30 mouse cellular contexts compared by ENCODE assay signal in genomic region chr9:57628717-57629116, GRCm38 (mm10). TPM values are rescaled to one million over a fixed set of nuclear protein-coding genes. Genes with fewer than 3 reads are reported as not detected.
DNase-seq lines count a peak whose midpoint lies in the region; ATAC-seq and TF ChIP-seq lines count a peak whose summit lies in the region.
"Had no signal": no experiment of that assay in that cellular context is flagged by ENCODE, and none has a peak within 500 bp of the region (broad histone marks: within the 10 kb centered on the region; RNA-seq: fewer than 3 reads in every experiment).

No protein-coding gene starts in this region.

- no peak for TF ChIP-seq EP300 in lung, postnatal 0 days (IDR thresholded peaks at IDR 0.05)

- no peak overlapping the region for H3K27ac ChIP-seq in forebrain, embryonic 12.5 days
- no peak overlapping the region for H3K27ac ChIP-seq in forebrain, postnatal 0 days (ENCODE audit: low read depth, low read length)
- H3K27ac ChIP-seq in intestine, postnatal 0 days (ENCODE audit: low read depth, low read length) = no peak overlapping the region; the same call in 1 of the 2 replicates
- no peak overlapping the region for H3K27ac ChIP-seq in intestine, embryonic 15.5 days
- H3K27ac ChIP-seq in lung, postnatal 0 days (ENCODE audit: low read length) = no peak overlapping the region
- H3K27ac ChIP-seq in thymus, adult 2 months (ENCODE audit: control insufficient read depth, insufficient read depth, low read length) = peak overlapping the region; percentile 7; the same call in 1 of the 2 replicates
- H3K27ac ChIP-seq: embryonic facial prominence, embryonic 12.5 days; heart, embryonic 15.5 days; macrophage had no signal

- no peaks in the 10 kb centered on the region for H3K27me3 ChIP-seq in forebrain, embryonic 12.5 days
- H3K27me3 ChIP-seq in forebrain, postnatal 0 days (ENCODE audit: insufficient read depth, low read length) = no peaks in the 10 kb centered on the region
- no peaks in the 10 kb centered on the region for H3K27me3 ChIP-seq in intestine, postnatal 0 days (replicated peaks; ENCODE audit: control insufficient read depth, insufficient read depth, low read length)
- H3K27me3 ChIP-seq in intestine, embryonic 15.5 days (replicated peaks) = no peaks in the 10 kb centered on the region
- H3K27me3 ChIP-seq in lung, postnatal 0 days (replicated peaks; ENCODE audit: insufficient read depth, low read length) = no peaks in the 10 kb centered on the region
- no peaks in the 10 kb centered on the region for H3K27me3 ChIP-seq in thymus, adult 2 months (ENCODE audit: control insufficient read depth, insufficient read depth, low read length)
- H3K27me3 ChIP-seq: embryonic facial prominence, embryonic 12.5 days; heart, embryonic 15.5 days; Patski had no signal

- H3K36me3 ChIP-seq in forebrain, embryonic 12.5 days (replicated peaks) = peaks cover 72% of the 10 kb centered on the region
- peaks cover 76% of the 10 kb centered on the region for H3K36me3 ChIP-seq in forebrain, postnatal 0 days (ENCODE audit: insufficient read depth)
- H3K36me3 ChIP-seq in intestine, postnatal 0 days (ENCODE audit: control insufficient read depth, insufficient read depth) = peaks cover 76% of the 10 kb centered on the region
- peaks cover 42% of the 10 kb centered on the region for H3K36me3 ChIP-seq in intestine, embryonic 15.5 days
- H3K36me3 ChIP-seq in lung, postnatal 0 days (ENCODE audit: insufficient read depth, low read length) = peaks cover 29% of the 10 kb centered on the region
- H3K36me3 ChIP-seq in thymus, adult 2 months (ENCODE audit: control insufficient read depth, insufficient read depth, low read length) = peaks cover 64% of the 10 kb centered on the region

- DNase-seq in forebrain, postnatal 0 days = no peak
- DNase-seq in lung, postnatal 0 days (ENCODE audit: low spot score) = peak; percentile 4
- no peak for DNase-seq in lung, adult 18-20 months
- no peak for DNase-seq in thymus, adult 2 months
- no peak for DNase-seq in thymus, postnatal 36 days

- no peak overlapping the region for H3K4me2 ChIP-seq in forebrain, embryonic 12.5 days
- H3K4me2 ChIP-seq in forebrain, postnatal 0 days (ENCODE audit: low read depth) = no peak overlapping the region
- no peak overlapping the region for H3K4me2 ChIP-seq in intestine, postnatal 0 days (replicated peaks; ENCODE audit: low read depth)
- no peak overlapping the region for H3K4me2 ChIP-seq in intestine, embryonic 15.5 days (replicated peaks)
- H3K4me2 ChIP-seq in lung, postnatal 0 days (replicated peaks; ENCODE audit: low read depth, low read length) = no peak overlapping the region
- H3K4me2 ChIP-seq: embryonic facial prominence, embryonic 12.5 days; heart, embryonic 15.5 days had no signal

- peak; percentile 20; the same call in 1 of the 2 replicates for ATAC-seq in forebrain, embryonic 12.5 days (ENCODE audit: low FRiP score)
- no peak for ATAC-seq in forebrain, postnatal 0 days
- ATAC-seq in intestine, postnatal 0 days = peak; percentile 5; the same call in 1 of the 2 replicates
- ATAC-seq in intestine, embryonic 15.5 days = no peak
- no peak for ATAC-seq in lung, postnatal 0 days
- ATAC-seq: Patski had no signal

- no peak for TF ChIP-seq CTCF in forebrain, postnatal 0 days (IDR thresholded peaks at IDR 0.05; ENCODE audit: low read depth)
- no peak for TF ChIP-seq CTCF in intestine, postnatal 0 days (IDR thresholded peaks at IDR 0.05; ENCODE audit: low read depth)
- TF ChIP-seq CTCF in lung, postnatal 0 days (IDR thresholded peaks at IDR 0.05) = no peak
- no peak for TF ChIP-seq CTCF in thymus, adult 2 months (IDR thresholded peaks at IDR 0.05; ENCODE audit: borderline replicate concordance, control insufficient read depth, extremely low read depth, insufficient read depth, low read length, poor library complexity)

- no peak overlapping the region for H3K4me3 ChIP-seq in forebrain, embryonic 12.5 days (replicated peaks)
- no peak overlapping the region for H3K4me3 ChIP-seq in forebrain, postnatal 0 days (ENCODE audit: low read depth, low read length)
- H3K4me3 ChIP-seq in intestine, postnatal 0 days (ENCODE audit: low read depth, low read length) = no peak overlapping the region
- H3K4me3 ChIP-seq in intestine, embryonic 15.5 days (replicated peaks) = no peak overlapping the region
- H3K4me3 ChIP-seq in lung, postnatal 0 days (ENCODE audit: low read depth, low read length) = no peak overlapping the region
- H3K4me3 ChIP-seq in thymus, adult 2 months (ENCODE audit: control insufficient read depth, insufficient read depth, low read length) = no peak overlapping the region
- H3K4me3 ChIP-seq: embryonic facial prominence, embryonic 12.5 days; heart, embryonic 15.5 days had no signal

- WGBS in forebrain, embryonic 12.5 days = 93% methylated on average over 12 of the region's 12 CpGs
- WGBS in forebrain, postnatal 0 days = 90% methylated on average over 12 of the region's 12 CpGs
- WGBS in intestine, postnatal 0 days = 92% methylated on average over 12 of the region's 12 CpGs
- WGBS in intestine, embryonic 15.5 days = 90% methylated on average over 12 of the region's 12 CpGs
- WGBS in lung, postnatal 0 days = 88% methylated on average over 12 of the region's 12 CpGs
- 78% methylated on average over 12 of the region's 12 CpGs for WGBS in thymus, adult 2 months

- H3K4me1 ChIP-seq in forebrain, embryonic 12.5 days = peaks cover 6% of the 10 kb centered on the region; the same call in 1 of the 2 replicates
- no peaks in the 10 kb centered on the region for H3K4me1 ChIP-seq in forebrain, postnatal 0 days (ENCODE audit: insufficient read depth)
- no peaks in the 10 kb centered on the region for H3K4me1 ChIP-seq in intestine, postnatal 0 days (replicated peaks; ENCODE audit: control insufficient read depth, insufficient read depth, low read length)
- H3K4me1 ChIP-seq in intestine, embryonic 15.5 days (replicated peaks) = peaks cover 5% of the 10 kb centered on the region; the same call in 1 of the 2 replicates
- H3K4me1 ChIP-seq in lung, postnatal 0 days (ENCODE audit: insufficient read depth, low read depth, low read length) = no peaks in the 10 kb centered on the region
- peaks cover 21% of the 10 kb centered on the region for H3K4me1 ChIP-seq in thymus, adult 2 months (replicated peaks; ENCODE audit: control insufficient read depth, insufficient read depth, low read length)
- H3K4me1 ChIP-seq: embryonic facial prominence, embryonic 12.5 days had no signal

- H3K9me3 ChIP-seq in forebrain, embryonic 12.5 days = no peaks in the 10 kb centered on the region
- no peaks in the 10 kb centered on the region for H3K9me3 ChIP-seq in forebrain, postnatal 0 days (ENCODE audit: low read length)
- no peaks in the 10 kb centered on the region for H3K9me3 ChIP-seq in intestine, postnatal 0 days (ENCODE audit: control insufficient read depth)
- no peaks in the 10 kb centered on the region for H3K9me3 ChIP-seq in intestine, embryonic 15.5 days
- H3K9me3 ChIP-seq in lung, postnatal 0 days (ENCODE audit: low read length) = no peaks in the 10 kb centered on the region
- H3K9me3 ChIP-seq: embryonic facial prominence, embryonic 12.5 days; G1E; heart, embryonic 15.5 days had no signal

- TF ChIP-seq POLR2A in thymus, adult 2 months (IDR thresholded peaks at IDR 0.05; ENCODE audit: control insufficient read depth, extremely low read depth, insufficient read depth, low read length, poor library complexity) = no peak

- no peak overlapping the region for H3K9ac ChIP-seq in forebrain, embryonic 12.5 days
- H3K9ac ChIP-seq in forebrain, postnatal 0 days = no peak overlapping the region
- no peak overlapping the region for H3K9ac ChIP-seq in intestine, postnatal 0 days (ENCODE audit: low read depth, low read length)
- H3K9ac ChIP-seq in intestine, embryonic 15.5 days = no peak overlapping the region
- H3K9ac ChIP-seq in lung, postnatal 0 days (replicated peaks; ENCODE audit: low read depth) = no peak overlapping the region
- H3K9ac ChIP-seq: embryonic facial prominence, embryonic 12.5 days; heart, embryonic 15.5 days had no signal

RNA-seq across cellular contexts. Expression of gene Lman1l, which starts 8.1 kb away (rescaled TPM):
- polyA plus RNA-seq in forebrain, embryonic 12.5 days (2016; fragmentation: Nextera tagmentation; extraction: Ambion mirVana) = not detected in 2 replicates
- not detected in 2 replicates for total RNA-seq in forebrain, postnatal 0 days (2014; rRNA removed)
- not detected in 2 replicates for polyA plus RNA-seq in forebrain, postnatal 0 days (2015; fragmentation: Nextera tagmentation; extraction: Ambion mirVana)
- polyA plus RNA-seq in intestine, postnatal 0 days (2015; fragmentation: Nextera tagmentation; extraction: Ambion mirVana) = not detected in 2 replicates
- polyA plus RNA-seq in intestine, embryonic 15.5 days (2015; fragmentation: Nextera tagmentation; extraction: Ambion mirVana) = not detected in 2 replicates
- not detected in 2 replicates for polyA plus RNA-seq in lung, postnatal 0 days (2015; fragmentation: Nextera tagmentation; extraction: Ambion mirVana)
- 0.20 and 0.26 TPM in 2 replicates for polyA plus RNA-seq in thymus, adult 2 months (2012; rRNA removed)
- total RNA-seq: adrenal gland, adult 2 months; adrenal gland, postnatal 4 days; G1E; gastrocnemius, postnatal 14 days; heart, postnatal 36 days; hindbrain, postnatal 0 days; layer of hippocampus, adult 18-20 months; layer of hippocampus, postnatal 14 days; left cerebral cortex, adult 8-10 months had no signal
- polyA plus RNA-seq: adrenal gland, adult 2 months; embryonic facial prominence, embryonic 12.5 days; forebrain, embryonic 16.5 days; G1E; heart, embryonic 15.5 days; hindbrain, postnatal 0 days; kidney, embryonic 16.5 days; liver, embryonic 16.5 days; macrophage; small intestine, adult 2 months; stomach, embryonic 16.5 days had no signal

RNA-seq across cellular contexts. Expression of gene Cplx3, which starts 22.6 kb away (rescaled TPM):
- 0.65 TPM in 1 of 2 replicates, not detected in the other for polyA plus RNA-seq in forebrain, embryonic 12.5 days (2016; fragmentation: Nextera tagmentation; extraction: Ambion mirVana)
- 0.67 and 1.8 TPM in 2 replicates for total RNA-seq in forebrain, postnatal 0 days (2014; rRNA removed)
- polyA plus RNA-seq in forebrain, postnatal 0 days (2015; fragmentation: Nextera tagmentation; extraction: Ambion mirVana) = 1.2 and 2.6 TPM in 2 replicates
- not detected in 2 replicates for polyA plus RNA-seq in intestine, postnatal 0 days (2015; fragmentation: Nextera tagmentation; extraction: Ambion mirVana)
- polyA plus RNA-seq in intestine, embryonic 15.5 days (2015; fragmentation: Nextera tagmentation; extraction: Ambion mirVana) = not detected in 2 replicates
- not detected in 2 replicates for polyA plus RNA-seq in lung, postnatal 0 days (2015; fragmentation: Nextera tagmentation; extraction: Ambion mirVana)
- 0.04 and 0.34 TPM in 2 replicates for polyA plus RNA-seq in thymus, adult 2 months (2012; rRNA removed)
- total RNA-seq: adrenal gland, adult 2 months; adrenal gland, postnatal 4 days; gastrocnemius, postnatal 14 days; heart, adult 18-20 months; heart, postnatal 36 days; neutrophil, adult 5-6 weeks had no signal
- polyA plus RNA-seq: adrenal gland, adult 2 months; CD4-positive, CD25-positive, alpha-beta regulatory T cell, adult 4 months; forebrain, embryonic 16.5 days; G1E; heart, embryonic 15.5 days; kidney, embryonic 16.5 days; liver, embryonic 16.5 days; macrophage; small intestine, adult 2 months; stomach, embryonic 16.5 days had no signal

RNA-seq across cellular contexts. Expression of gene Csk, which starts 24.7 kb away (rescaled TPM):
- 28.6 and 29.8 TPM in 2 replicates for polyA plus RNA-seq in forebrain, embryonic 12.5 days (2016; fragmentation: Nextera tagmentation; extraction: Ambion mirVana)
- total RNA-seq in forebrain, postnatal 0 days (2014; rRNA removed) = 105 and 135 TPM in 2 replicates
- polyA plus RNA-seq in forebrain, postnatal 0 days (2015; fragmentation: Nextera tagmentation; extraction: Ambion mirVana) = 37.0 and 46.3 TPM in 2 replicates
- 18.7 and 21.9 TPM in 2 replicates for polyA plus RNA-seq in intestine, postnatal 0 days (2015; fragmentation: Nextera tagmentation; extraction: Ambion mirVana)
- 29.0 and 31.4 TPM in 2 replicates for polyA plus RNA-seq in intestine, embryonic 15.5 days (2015; fragmentation: Nextera tagmentation; extraction: Ambion mirVana)
- polyA plus RNA-seq in lung, postnatal 0 days (2015; fragmentation: Nextera tagmentation; extraction: Ambion mirVana) = 25.6 and 27.3 TPM in 2 replicates
- 245 and 301 TPM in 2 replicates for polyA plus RNA-seq in thymus, adult 2 months (2012; rRNA removed)

RNA-seq across cellular contexts. Expression of gene Ulk3, which starts 39.5 kb away (rescaled TPM):
- polyA plus RNA-seq in forebrain, embryonic 12.5 days (2016; fragmentation: Nextera tagmentation; extraction: Ambion mirVana) = 19.9 and 24.1 TPM in 2 replicates
- 24.6 and 31.4 TPM in 2 replicates for total RNA-seq in forebrain, postnatal 0 days (2014; rRNA removed)
- polyA plus RNA-seq in forebrain, postnatal 0 days (2015; fragmentation: Nextera tagmentation; extraction: Ambion mirVana) = 6.0 and 15.6 TPM in 2 replicates
- 8.3 and 10.3 TPM in 2 replicates for polyA plus RNA-seq in intestine, postnatal 0 days (2015; fragmentation: Nextera tagmentation; extraction: Ambion mirVana)
- polyA plus RNA-seq in intestine, embryonic 15.5 days (2015; fragmentation: Nextera tagmentation; extraction: Ambion mirVana) = 16.3 and 20.4 TPM in 2 replicates
- 7.3 and 7.8 TPM in 2 replicates for polyA plus RNA-seq in lung, postnatal 0 days (2015; fragmentation: Nextera tagmentation; extraction: Ambion mirVana)
- polyA plus RNA-seq in thymus, adult 2 months (2012; rRNA removed) = 65.7 and 71.9 TPM in 2 replicates

RNA-seq across cellular contexts. Expression of gene Cyp1a2, which starts 54.8 kb away (rescaled TPM):
- polyA plus RNA-seq in forebrain, embryonic 12.5 days (2016; fragmentation: Nextera tagmentation; extraction: Ambion mirVana) = not detected in 2 replicates
- not detected in 2 replicates for total RNA-seq in forebrain, postnatal 0 days (2014; rRNA removed)
- not detected in 2 replicates for polyA plus RNA-seq in forebrain, postnatal 0 days (2015; fragmentation: Nextera tagmentation; extraction: Ambion mirVana)
- not detected in 2 replicates for polyA plus RNA-seq in intestine, postnatal 0 days (2015; fragmentation: Nextera tagmentation; extraction: Ambion mirVana)
- polyA plus RNA-seq in intestine, embryonic 15.5 days (2015; fragmentation: Nextera tagmentation; extraction: Ambion mirVana) = not detected in 2 replicates
- 0.07 TPM in 1 of 2 replicates, not detected in the other for polyA plus RNA-seq in lung, postnatal 0 days (2015; fragmentation: Nextera tagmentation; extraction: Ambion mirVana)
- polyA plus RNA-seq in thymus, adult 2 months (2012; rRNA removed) = 1.1 and 2.5 TPM in 2 replicates
- total RNA-seq: G1E; gastrocnemius, postnatal 14 days; heart, adult 18-20 months; heart, postnatal 36 days; hindbrain, postnatal 0 days; layer of hippocampus, adult 18-20 months; layer of hippocampus, postnatal 14 days; left cerebral cortex, adult 8-10 months; left cerebral cortex, postnatal 4 days; neutrophil, adult 5-6 weeks had no signal
- polyA plus RNA-seq: CD4-positive, CD25-positive, alpha-beta regulatory T cell, adult 4 months; embryonic facial prominence, embryonic 12.5 days; forebrain, embryonic 16.5 days; G1E; heart, embryonic 15.5 days; hindbrain, postnatal 0 days; kidney, embryonic 16.5 days; macrophage; Patski; small intestine, adult 2 months; stomach, embryonic 16.5 days had no signal

Comparison
In these comparisons a context has a peak if more than half of its experiments do, and no peak if none do; other contexts are left out.
1. ATAC-seq: peak in forebrain, embryonic 12.5 days (single experiment) and intestine, postnatal 0 days (single experiment); none in forebrain, postnatal 0 days (single experiment), intestine, embryonic 15.5 days (single experiment) and lung, postnatal 0 days (single experiment).